Mouse (Mus musculus): ENCODE data around the gene Clspn. TPM values are rescaled to one million over a fixed set of nuclear protein-coding genes. Genes with fewer than 3 reads are reported as not detected.

Gene Clspn
- polyA plus RNA-seq, 1 experiment = 0.53 TPM

- 0 out of 2 replicates have a peak, but pooled peaks cover 2% of the 10 kb centered on the region for H3K27me3 ChIP-seq (ENCODE audit: control insufficient read depth, insufficient read depth, low read length)
- 4% methylated on average over 48 of the region's 48 CpGs for WGBS
- TF ChIP-seq CTCF (IDR thresholded peaks at IDR 0.05; ENCODE audit: extremely low read depth, insufficient read length, insufficient replicate concordance, low read depth, low read length) = no peak
- peak; percentile 48; the same call in 1 of the 2 replicates for TF ChIP-seq POLR2A (IDR thresholded peaks at IDR 0.05; ENCODE audit: low read depth, low read length)
- H3K36me3 ChIP-seq (ENCODE audit: control insufficient read depth, insufficient read depth, low read length) = no peaks in the 10 kb centered on the region
- H3K4me1 ChIP-seq (ENCODE audit: control insufficient read depth, insufficient read depth, insufficient read length, low read length) = peaks cover 17% of the 10 kb centered on the region
- peak within 1 kb of the TSS; percentile 97 for H3K4me3 ChIP-seq (ENCODE audit: low read depth, low read length)
- H3K27ac ChIP-seq (ENCODE audit: insufficient read depth, low read depth, low read length) = no peak within 1 kb of the TSS
Observed at GRCm38 (mm10) chr4:126609606-126610181, 53.0 kb downstream of the Clspn start, which contains the start of gene 5730409E04Rik. Gene 5730409E04Rik (plus strand): TSS chr4:126609818.

GRCm38 (mm10) chr4:126611991-126612390, 55.3 kb downstream of the Clspn start:
- Histone ChIP-seq H3K36me3 (ENCODE audit: control insufficient read depth, insufficient read depth, low read length) (no peaks in the 10 kb centered on the region), H3K4me3 (ENCODE audit: low read depth, low read length) (0 out of 2 replicates have a peak overlapping the region, but pooled peaks have one; percentile 1), H3K27me3 (ENCODE audit: control insufficient read depth, insufficient read depth, low read length) (0 out of 2 replicates have a peak, but pooled peaks cover 2% of the 10 kb centered on the region), H3K4me1 (ENCODE audit: control insufficient read depth, insufficient read depth, insufficient read length, low read length) (peaks cover 17% of the 10 kb centered on the region), H3K27ac (ENCODE audit: insufficient read depth, low read depth, low read length) (no peak overlapping the region)
- no peak for TF ChIP-seq POLR2A (IDR thresholded peaks at IDR 0.05; ENCODE audit: low read depth, low read length)
- WGBS = 53% methylated on average over 17 of the region's 17 CpGs

GRCm38 (mm10) chr4:126616312-126616711, 59.6 kb downstream of the Clspn start:
- Histone ChIP-seq H3K27ac (ENCODE audit: insufficient read depth, low read depth, low read length) (no peak overlapping the region), H3K4me1 (ENCODE audit: control insufficient read depth, insufficient read depth, insufficient read length, low read length) (peaks cover 8% of the 10 kb centered on the region), H3K36me3 (ENCODE audit: control insufficient read depth, insufficient read depth, low read length) (no peaks in the 10 kb centered on the region), H3K27me3 (ENCODE audit: control insufficient read depth, insufficient read depth, low read length) (peaks cover 17% of the 10 kb centered on the region; the same call in 1 of the 2 replicates), H3K4me3 (ENCODE audit: low read depth, low read length) (no peak overlapping the region)
- WGBS = 79% methylated on average over 4 of the region's 4 CpGs
- no peak for TF ChIP-seq CTCF (IDR thresholded peaks at IDR 0.05; ENCODE audit: extremely low read depth, insufficient read length, insufficient replicate concordance, low read depth, low read length)
- TF ChIP-seq POLR2A (IDR thresholded peaks at IDR 0.05; ENCODE audit: low read depth, low read length) = no peak

GRCm38 (mm10) chr4:126619691-126620330, 63.1 kb downstream of the Clspn start:
- Histone ChIP-seq H3K4me1 (ENCODE audit: control insufficient read depth, insufficient read depth, insufficient read length, low read length) (no peaks in the 10 kb centered on the region; the same call in 1 of the 2 replicates), H3K4me3 (ENCODE audit: low read depth, low read length) (no peak overlapping the region)
- WGBS = 7% methylated on average over 33 of the region's 33 CpGs

GRCm38 (mm10) chr4:126620349-126620874, 63.7 kb downstream of the Clspn start:
- Histone ChIP-seq H3K36me3 (ENCODE audit: control insufficient read depth, insufficient read depth, low read length) (no peaks in the 10 kb centered on the region), H3K4me3 (ENCODE audit: low read depth, low read length) (no peak overlapping the region), H3K4me1 (ENCODE audit: control insufficient read depth, insufficient read depth, insufficient read length, low read length) (no peaks in the 10 kb centered on the region; the same call in 1 of the 2 replicates), H3K27ac (ENCODE audit: insufficient read depth, low read depth, low read length) (no peak overlapping the region), H3K27me3 (ENCODE audit: control insufficient read depth, insufficient read depth, low read length) (peaks cover 17% of the 10 kb centered on the region; the same call in 1 of the 2 replicates)
- 21% methylated on average over 13 of the region's 13 CpGs for WGBS
- no peak for TF ChIP-seq POLR2A (IDR thresholded peaks at IDR 0.05; ENCODE audit: low read depth, low read length)
- TF ChIP-seq CTCF (IDR thresholded peaks at IDR 0.05; ENCODE audit: extremely low read depth, insufficient read length, insufficient replicate concordance, low read depth, low read length) = no peak

More at GRCm38 (mm10) chr4:126619691-126620330, 63.1 kb downstream of the Clspn start:
- Histone ChIP-seq H3K27ac (ENCODE audit: insufficient read depth, low read depth, low read length) (no peak overlapping the region), H3K27me3 (ENCODE audit: control insufficient read depth, insufficient read depth, low read length) (peaks cover 17% of the 10 kb centered on the region; the same call in 1 of the 2 replicates), H3K36me3 (ENCODE audit: control insufficient read depth, insufficient read depth, low read length) (no peaks in the 10 kb centered on the region)
- TF ChIP-seq POLR2A (IDR thresholded peaks at IDR 0.05; ENCODE audit: low read depth, low read length) (no peak), CTCF (IDR thresholded peaks at IDR 0.05; ENCODE audit: extremely low read depth, insufficient read length, insufficient replicate concordance, low read depth, low read length) (no peak)

- H3K27ac ChIP-seq (ENCODE audit: insufficient read depth, low read depth, low read length) = no peak overlapping the region
- H3K36me3 ChIP-seq (ENCODE audit: control insufficient read depth, insufficient read depth, low read length) = no peaks in the 10 kb centered on the region
- TF ChIP-seq POLR2A (IDR thresholded peaks at IDR 0.05; ENCODE audit: low read depth, low read length) (no peak), CTCF (IDR thresholded peaks at IDR 0.05; ENCODE audit: extremely low read depth, insufficient read length, insufficient replicate concordance, low read depth, low read length) (peak; percentile 28; the same call in 1 of the 2 replicates)
- H3K27me3 ChIP-seq (ENCODE audit: control insufficient read depth, insufficient read depth, low read length) = 0 out of 2 replicates have a peak, but pooled peaks cover 4% of the 10 kb centered on the region
- H3K4me1 ChIP-seq (ENCODE audit: control insufficient read depth, insufficient read depth, insufficient read length, low read length) = no peaks in the 10 kb centered on the region
- 19% methylated on average over 23 of the region's 23 CpGs for WGBS
- peak overlapping the region; percentile 32 for H3K4me3 ChIP-seq (ENCODE audit: low read depth, low read length)
Observed at GRCm38 (mm10) chr4:126627021-126627681, 70.4 kb downstream of the Clspn start.
